Mouse (Mus musculus) right cerebral cortex, adult 2 months (tissue): ENCODE measurements around the gene Fam122a.

ENCODE experiments used
- DNase-seq, 2 experiments: peaks; one replicate each; pipeline ENCODE4 v3.0.0; 2021 to 2022; ENCODE audit warnings: low spot score in 2 of 2

The Fam122a gene

DNA sequence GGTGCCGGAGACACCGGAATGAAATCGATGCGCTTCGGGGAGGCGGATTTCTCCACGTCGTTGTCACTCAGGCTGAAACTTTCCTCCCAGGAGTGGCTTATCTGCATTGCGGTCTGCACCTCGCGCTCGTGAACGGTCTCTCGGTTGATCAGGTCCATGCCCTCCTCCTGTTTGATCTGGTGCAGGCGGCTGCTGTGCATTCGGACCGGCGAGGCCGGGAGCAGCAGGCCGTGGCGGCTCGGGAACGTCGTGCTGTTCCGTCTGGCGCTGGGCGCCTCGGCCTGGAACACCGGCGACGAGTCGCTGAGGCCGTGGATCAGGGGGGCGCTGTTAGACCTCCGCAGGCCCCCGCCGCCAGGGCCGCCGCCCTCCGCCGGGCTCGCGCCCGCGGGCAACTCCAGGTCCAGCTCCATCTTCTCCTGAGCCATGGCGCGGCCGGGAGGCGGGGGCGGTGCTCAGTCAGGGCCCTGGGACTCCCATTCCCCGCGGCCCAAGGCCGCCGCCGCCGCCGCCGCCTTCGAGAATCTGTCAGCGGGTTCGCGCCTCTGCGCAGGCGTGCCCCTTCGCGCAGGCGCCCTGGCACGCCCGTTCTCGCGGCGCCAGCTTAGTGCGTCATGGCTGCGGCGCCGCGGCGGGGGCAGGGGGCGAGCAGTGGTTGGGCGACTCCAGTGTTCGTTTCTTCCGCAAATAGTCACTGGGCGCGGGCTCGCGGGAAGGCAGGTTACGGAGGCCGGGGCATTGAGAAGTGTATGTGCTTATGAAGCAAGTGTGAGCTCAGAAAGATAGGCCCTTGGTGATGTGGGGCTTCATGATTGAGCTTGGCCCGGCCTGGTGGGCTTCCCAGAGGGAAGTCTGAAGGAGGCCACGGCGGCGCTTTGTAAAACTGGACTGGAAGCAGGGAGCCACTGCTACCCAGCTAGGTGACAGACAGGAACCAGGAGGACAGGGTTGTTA lies at the start of gene Fam122a:
TSS of gene Fam122a (minus strand) at position 428 of the 954 bp plus-strand sequence.
- peak; percentile 87 for DNase-seq

GRCm38 (mm10) chr19:24523476-24524313 lies 46.5 kb upstream of the Fam122a start:
- peak; percentile 77 to 84 for DNase-seq

GRCm38 (mm10) chr19:24521997-24522396 lies 44.8 kb upstream of the Fam122a start:
- DNase-seq = no peak

GRCm38 (mm10) chr19:24521146-24521545 lies 44.0 kb upstream of the Fam122a start:
- DNase-seq = no peak

DNA sequence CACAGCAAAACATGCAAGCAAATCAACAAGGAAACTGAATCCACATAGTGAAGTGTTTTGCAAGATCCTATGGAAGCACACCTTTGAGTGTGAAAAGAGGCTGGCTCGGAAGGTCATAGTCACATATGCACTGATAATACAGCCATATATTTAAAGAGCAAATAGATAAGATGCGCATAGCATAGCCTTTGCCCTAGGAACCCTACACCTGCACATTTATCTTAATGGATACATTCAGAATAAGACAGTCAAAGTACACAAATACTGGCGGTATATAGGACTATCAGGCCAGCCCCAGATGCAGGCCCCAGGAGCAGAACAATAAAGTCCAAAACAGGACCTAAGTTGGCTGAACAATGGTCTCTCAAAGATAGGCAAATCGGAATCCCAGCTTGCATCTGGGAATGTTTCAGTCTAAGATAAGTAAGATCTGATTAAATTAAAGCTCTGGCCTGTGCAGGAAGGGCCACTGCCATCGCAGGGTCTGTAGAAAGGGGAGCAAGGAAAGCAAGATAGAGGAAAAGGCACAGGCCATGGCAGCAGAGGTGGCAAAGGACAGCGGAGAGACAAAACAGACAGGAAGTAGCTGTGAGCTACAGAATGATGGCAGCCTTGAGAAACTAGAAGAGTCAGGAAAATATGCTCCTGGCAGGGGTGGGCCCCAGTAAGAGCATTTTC lies 42.7 kb upstream of the Fam122a start:
- DNase-seq = no peak

DNA sequence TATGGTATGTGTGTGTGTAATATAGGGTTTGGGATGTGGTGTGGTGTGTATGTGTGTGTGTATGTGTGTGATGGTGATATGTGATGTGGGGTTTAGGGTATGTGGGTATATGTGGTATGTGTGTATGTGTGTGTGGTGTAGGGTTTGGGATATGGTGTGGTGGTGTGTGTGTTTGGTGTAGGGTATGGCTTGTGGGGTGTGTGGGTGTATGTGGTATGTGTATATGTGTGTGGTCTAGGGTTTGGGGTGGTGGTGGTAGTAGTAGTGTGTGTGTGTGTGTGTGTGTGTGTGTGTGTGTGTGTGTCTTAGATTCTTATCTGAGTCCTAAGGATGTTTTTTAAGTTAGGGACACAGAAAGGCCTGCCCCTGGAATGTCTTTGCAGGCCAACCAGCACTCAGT lies 41.2 kb upstream of the Fam122a start:
- no peak for DNase-seq

DNA sequence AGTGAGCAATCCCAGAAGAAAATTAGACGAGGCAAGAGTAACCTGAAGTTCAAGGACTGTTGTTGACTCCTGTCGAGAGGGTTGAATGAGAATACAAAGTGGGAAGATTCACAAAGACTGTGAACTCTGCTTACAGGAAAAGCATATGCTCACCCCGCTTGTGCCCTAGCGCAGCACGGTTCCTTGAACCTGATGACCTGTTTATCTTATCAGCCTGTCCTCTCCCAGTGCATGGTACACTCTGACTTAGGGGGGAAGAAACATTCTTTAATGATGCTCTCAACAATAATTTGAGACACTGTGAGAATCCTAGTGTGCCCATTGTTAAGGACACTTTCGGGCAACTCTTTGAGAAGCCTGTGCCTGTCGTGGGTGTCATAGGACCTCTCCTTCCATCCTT lies 39.9 kb upstream of the Fam122a start:
- DNase-seq = no peak

- DNase-seq = no peak
These were observed 38.8 kb upstream of the Fam122a start for GRCm38 (mm10) chr19:24515941-24516340.

DNA sequence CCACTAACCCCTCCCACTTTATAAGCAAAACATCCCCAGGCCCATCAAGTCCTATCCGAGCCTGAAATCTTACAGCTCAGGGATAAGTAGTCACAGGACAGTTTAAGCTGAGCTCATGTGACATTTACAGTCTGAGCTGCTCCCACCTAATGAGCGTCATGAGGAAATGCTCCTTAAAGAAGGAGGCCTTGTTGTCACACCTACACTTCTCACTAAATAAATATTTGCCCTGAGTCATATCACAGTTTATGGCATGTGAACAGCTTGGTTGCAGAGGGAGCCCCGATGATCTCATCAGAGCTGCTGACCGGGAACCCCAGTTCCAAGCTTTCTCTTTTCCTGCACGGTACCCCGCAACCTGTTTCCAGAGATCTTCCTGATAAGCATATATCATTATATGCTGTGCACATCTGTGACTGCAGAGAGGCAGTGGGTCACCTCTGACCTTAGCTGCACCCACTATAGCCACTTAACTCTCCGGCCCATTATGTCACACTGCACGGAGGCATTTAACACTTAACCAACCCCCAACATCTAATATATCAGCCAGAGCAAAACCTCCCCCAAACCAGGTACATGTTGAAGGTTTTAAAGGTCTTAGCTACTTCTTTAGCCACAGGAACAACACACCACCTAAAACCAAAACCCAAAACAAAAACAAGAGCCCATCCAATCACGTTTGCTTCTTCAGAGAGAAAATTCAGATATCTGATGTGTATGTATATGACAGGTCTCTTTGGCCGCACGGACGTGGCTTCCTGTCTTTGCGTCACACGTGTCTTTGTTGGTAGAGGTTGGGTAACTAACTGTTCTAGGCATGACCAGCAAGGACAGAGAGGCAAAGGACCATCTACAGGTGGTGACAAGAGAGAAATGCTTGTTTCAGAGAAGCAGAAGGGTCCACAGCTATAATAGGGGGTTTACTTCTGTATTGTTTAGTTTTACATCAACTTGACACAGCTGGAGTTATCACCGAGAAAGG lies 37.8 kb upstream of the Fam122a start:
- no peak for DNase-seq

- no peak for DNase-seq
These were observed 36.1 kb upstream of the Fam122a start for GRCm38 (mm10) chr19:24513105-24513843.

DNA sequence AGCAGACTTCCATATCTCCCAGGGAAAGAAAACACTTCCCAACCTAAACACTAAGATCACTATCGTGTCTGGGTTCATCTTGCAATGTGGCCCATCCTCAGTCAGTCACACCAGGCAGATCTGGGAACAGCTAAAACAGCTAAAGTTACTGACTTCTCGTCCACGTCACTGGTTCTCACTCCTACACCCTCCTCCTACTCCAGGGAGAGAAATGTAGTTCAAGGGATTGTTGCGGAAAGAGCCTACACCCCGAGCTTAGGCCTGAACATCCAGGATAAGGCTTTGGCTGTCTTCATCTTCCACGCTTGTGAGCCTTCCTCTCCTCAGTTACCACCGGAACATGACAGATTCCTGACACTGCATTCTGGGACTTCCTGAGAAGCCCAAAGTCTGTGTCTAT lies 34.8 kb upstream of the Fam122a start:
- DNase-seq = no peak

- DNase-seq = no peak
These were observed 32.2 kb upstream of the Fam122a start for GRCm38 (mm10) chr19:24509391-24509790.

GRCm38 (mm10) chr19:24508087-24508767 lies 31.1 kb upstream of the Fam122a start:
- no peak for DNase-seq

GRCm38 (mm10) chr19:24502736-24503421 lies 25.7 kb upstream of the Fam122a start:
- DNase-seq = no peak

- no peak for DNase-seq
These were observed 24.4 kb upstream of the Fam122a start for GRCm38 (mm10) chr19:24501525-24501924.

DNA sequence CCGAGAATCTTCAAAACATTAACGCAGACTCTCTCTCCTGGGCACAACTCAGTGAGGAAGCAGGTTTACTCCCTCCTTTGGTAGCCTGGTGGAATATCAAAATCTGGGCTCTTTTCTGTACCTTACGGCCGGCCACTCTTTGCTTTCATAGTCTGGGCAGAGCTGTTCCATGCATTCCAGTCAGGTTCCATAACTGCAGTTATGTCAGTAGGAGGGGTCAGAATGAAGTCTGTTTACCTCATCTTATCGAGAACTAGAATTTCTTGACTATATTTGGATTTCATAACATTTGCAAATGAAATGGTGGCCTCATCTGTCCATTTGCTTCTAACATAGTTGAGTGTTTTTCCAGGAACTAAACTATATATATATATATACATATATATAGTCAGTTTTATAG lies 23.3 kb upstream of the Fam122a start:
- no peak for DNase-seq

GRCm38 (mm10) chr19:24499291-24499690 lies 22.1 kb upstream of the Fam122a start:
- no peak for DNase-seq

DNA sequence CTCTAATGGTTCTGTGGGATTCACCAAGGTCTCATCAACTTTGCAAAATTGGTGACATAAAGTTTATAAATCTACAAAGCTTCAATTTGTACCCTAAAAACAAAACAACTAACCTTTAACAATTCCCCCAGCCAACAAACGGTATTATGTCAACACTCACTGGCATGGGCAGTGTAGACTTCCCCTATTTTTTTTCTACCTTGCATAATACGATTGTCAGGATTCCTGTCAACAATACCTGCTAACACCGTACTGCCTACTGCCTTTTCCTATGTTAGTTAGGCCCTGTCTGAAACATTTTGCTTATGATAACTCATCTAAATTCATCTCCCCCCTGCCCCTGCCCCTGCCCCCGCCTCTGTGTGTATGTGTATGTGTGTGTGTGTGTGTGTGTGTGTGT lies 16.7 kb upstream of the Fam122a start:
- no peak for DNase-seq

DNA sequence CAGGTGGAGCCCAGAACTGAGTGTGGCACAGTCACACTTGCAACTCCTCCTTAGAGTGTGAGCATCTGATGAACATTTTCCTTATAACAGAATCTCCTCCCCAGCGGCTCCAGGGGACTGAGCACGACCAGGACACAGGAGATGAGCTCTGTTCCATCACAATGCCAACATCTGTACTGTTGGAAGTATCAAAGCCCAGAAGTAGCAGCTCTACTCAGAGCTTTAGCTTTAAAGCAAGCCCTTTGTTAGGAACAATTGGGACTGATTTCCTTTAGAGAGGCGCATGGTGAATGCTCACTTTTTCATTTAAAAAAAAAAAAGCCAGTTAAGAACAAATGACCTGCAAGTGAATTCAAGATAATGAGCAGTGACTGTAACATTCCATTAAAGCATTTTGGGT lies 14.7 kb upstream of the Fam122a start:
- DNase-seq = no peak
